ENCODE assay signal across 21 mouse cellular contexts in the genomic region with DNA sequence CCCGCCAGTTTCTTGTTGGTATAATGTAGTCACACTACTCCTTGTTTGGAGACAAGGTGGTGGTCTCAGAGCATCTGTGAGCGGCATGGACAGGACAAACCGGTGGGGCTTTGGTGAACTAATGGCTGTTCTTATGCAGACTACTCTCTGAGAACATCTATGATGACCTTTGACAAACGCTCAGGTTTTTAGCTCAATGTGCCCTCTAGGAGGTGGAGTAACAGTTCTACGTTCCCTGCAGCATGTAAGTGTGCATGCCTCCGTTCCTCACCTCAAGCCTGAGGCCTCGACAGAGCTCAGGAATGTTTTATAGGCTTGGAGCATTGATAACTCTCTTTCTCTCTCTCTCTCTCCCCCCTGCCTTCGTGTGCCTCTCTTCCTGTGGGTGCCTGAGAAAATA.
A peak's percentile ranks its signal among the peaks of the same experiment; 100 is the strongest.
DNase-seq lines count a peak whose midpoint lies in the region; ATAC-seq and TF ChIP-seq lines count a peak whose summit lies in the region.
"Had no signal": no experiment of that assay in that cellular context is flagged by ENCODE, and none has a peak within 500 bp of the region (broad histone marks: within the 10 kb centered on the region; RNA-seq: fewer than 3 reads in every experiment).

No protein-coding gene starts in this region.

- ATAC-seq in heart, embryonic 11.5 days (replicated peaks; ENCODE audit: insufficient number of reproducible peaks, low FRiP score, low TSS enrichment), result no peak
- no peak for ATAC-seq in intestine, embryonic 16.5 days
- no peak for ATAC-seq in stomach, embryonic 15.5 days (ENCODE audit: insufficient read depth, low FRiP score, low read depth)
- ATAC-seq in midbrain, embryonic 15.5 days (replicated peaks), result no peak
- ATAC-seq: CD4-positive, CD25-positive, alpha-beta regulatory T cell, adult 4 months; forebrain, embryonic 14.5 days had no signal

- TF ChIP-seq POLR2A in liver, adult 2 months (IDR thresholded peaks at IDR 0.05; ENCODE audit: extremely low read depth, insufficient read depth, low read length), result no peak

- TF ChIP-seq CTCF in liver, adult 2 months (IDR thresholded peaks at IDR 0.05; ENCODE audit: low read depth, low read length), result no peak

- DNase-seq in heart, postnatal 36 days, result no peak
- DNase-seq in liver, adult 2 months (ENCODE audit: extremely low read depth, low read depth, low spot score), result peak; percentile 74
- no peak for DNase-seq in liver
- DNase-seq: adrenal gland, postnatal 14 days; cerebellum, adult 11 months; cerebellum, postnatal 14 days; gastrocnemius, postnatal 14 days; lung, postnatal 36 days; right cerebral cortex, postnatal 25 days; thymus, postnatal 14 days had no signal

- H3K27ac ChIP-seq in heart, embryonic 11.5 days (ENCODE audit: low read depth, low read length), result peak overlapping the region; percentile 50; the same call in 1 of the 2 replicates
- H3K27ac ChIP-seq in liver, adult 2 months (replicated peaks; ENCODE audit: insufficient read depth, low read depth, low read length), result peak overlapping the region; percentile 57
- H3K27ac ChIP-seq in intestine, embryonic 16.5 days (ENCODE audit: low read length), result peak overlapping the region; percentile 75
- peak overlapping the region; percentile 70; the same call in 1 of the 2 replicates for H3K27ac ChIP-seq in stomach, embryonic 15.5 days
- H3K27ac ChIP-seq in midbrain, embryonic 15.5 days, result no peak overlapping the region
- H3K27ac ChIP-seq: embryonic facial prominence, embryonic 13.5 days; hindbrain, embryonic 14.5 days; limb, embryonic 13.5 days had no signal

- no peak overlapping the region for H3K9ac ChIP-seq in heart, embryonic 11.5 days (ENCODE audit: low read depth, low read length)
- no peak overlapping the region for H3K9ac ChIP-seq in liver, adult 2 months (ENCODE audit: low read depth, low read length)
- no peak overlapping the region for H3K9ac ChIP-seq in intestine, embryonic 16.5 days (ENCODE audit: low read depth, low read length)
- no peak overlapping the region for H3K9ac ChIP-seq in stomach, embryonic 15.5 days
- H3K9ac ChIP-seq in midbrain, embryonic 15.5 days, result no peak overlapping the region
- H3K9ac ChIP-seq: embryonic facial prominence, embryonic 13.5 days; hindbrain, embryonic 14.5 days; kidney, embryonic 15.5 days; limb, embryonic 13.5 days had no signal

- H3K4me3 ChIP-seq in heart, embryonic 11.5 days (ENCODE audit: low read depth, low read length), result no peak overlapping the region
- H3K4me3 ChIP-seq in liver, adult 2 months (ENCODE audit: insufficient read depth, low read depth, low read length), result no peak overlapping the region
- H3K4me3 ChIP-seq in intestine, embryonic 16.5 days (ENCODE audit: low read length), result no peak overlapping the region
- no peak overlapping the region for H3K4me3 ChIP-seq in stomach, embryonic 15.5 days (replicated peaks)
- H3K4me3 ChIP-seq in midbrain, embryonic 15.5 days, result no peak overlapping the region
- H3K4me3 ChIP-seq: embryonic facial prominence, embryonic 13.5 days; kidney, embryonic 15.5 days; limb, embryonic 13.5 days had no signal

- peaks cover 14% of the 10 kb centered on the region for H3K4me1 ChIP-seq in heart, embryonic 11.5 days (ENCODE audit: control insufficient read depth, insufficient read depth, low read length)
- H3K4me1 ChIP-seq in liver, adult 2 months (ENCODE audit: control insufficient read depth, insufficient read depth, low read length), result peaks cover 30% of the 10 kb centered on the region
- H3K4me1 ChIP-seq in intestine, embryonic 16.5 days (ENCODE audit: control insufficient read depth, insufficient read depth, low read length), result peaks cover 20% of the 10 kb centered on the region
- 0 out of 2 replicates have a peak, but pooled peaks cover 4% of the 10 kb centered on the region for H3K4me1 ChIP-seq in stomach, embryonic 15.5 days
- no peaks in the 10 kb centered on the region for H3K4me1 ChIP-seq in midbrain, embryonic 15.5 days
- H3K4me1 ChIP-seq: embryonic facial prominence, embryonic 13.5 days; limb, embryonic 13.5 days had no signal

- intact Hi-C loops in heart, postnatal 36 days (cut with DNase I), result no loop called here

- H3K27me3 ChIP-seq in heart, embryonic 11.5 days (ENCODE audit: control insufficient read depth, insufficient read depth, low read length), result no peaks in the 10 kb centered on the region
- no peaks in the 10 kb centered on the region for H3K27me3 ChIP-seq in liver, adult 2 months (ENCODE audit: control insufficient read depth, insufficient read depth, low read length)
- H3K27me3 ChIP-seq in intestine, embryonic 16.5 days (replicated peaks; ENCODE audit: control insufficient read depth, insufficient read depth, low read length), result no peaks in the 10 kb centered on the region
- H3K27me3 ChIP-seq in stomach, embryonic 15.5 days (replicated peaks), result no peaks in the 10 kb centered on the region
- H3K27me3 ChIP-seq in midbrain, embryonic 15.5 days (replicated peaks), result no peaks in the 10 kb centered on the region
- H3K27me3 ChIP-seq: embryonic facial prominence, embryonic 13.5 days; kidney, embryonic 15.5 days; limb, embryonic 13.5 days; Patski had no signal

- H3K36me3 ChIP-seq in heart, embryonic 11.5 days (ENCODE audit: control insufficient read depth, insufficient read depth, low read length), result peaks cover 8% of the 10 kb centered on the region
- peaks cover 63% of the 10 kb centered on the region for H3K36me3 ChIP-seq in liver, adult 2 months (ENCODE audit: control insufficient read depth, insufficient read depth, low read length)
- H3K36me3 ChIP-seq in intestine, embryonic 16.5 days (ENCODE audit: control insufficient read depth, insufficient read depth, low read length), result peaks cover 6% of the 10 kb centered on the region; the same call in 1 of the 2 replicates
- H3K36me3 ChIP-seq in stomach, embryonic 15.5 days, result peaks cover 34% of the 10 kb centered on the region
- no peaks in the 10 kb centered on the region for H3K36me3 ChIP-seq in midbrain, embryonic 15.5 days (replicated peaks)

- H3K4me2 ChIP-seq in heart, embryonic 11.5 days, result no peak overlapping the region
- no peak overlapping the region for H3K4me2 ChIP-seq in intestine, embryonic 16.5 days (ENCODE audit: low read depth, low read length)
- no peak overlapping the region for H3K4me2 ChIP-seq in stomach, embryonic 15.5 days
- H3K4me2 ChIP-seq in midbrain, embryonic 15.5 days, result no peak overlapping the region
- H3K4me2 ChIP-seq: embryonic facial prominence, embryonic 13.5 days; hindbrain, embryonic 14.5 days; kidney, embryonic 15.5 days; limb, embryonic 13.5 days had no signal

- peaks cover 16% of the 10 kb centered on the region; the same call in 1 of the 2 replicates for H3K79me2 ChIP-seq in liver, adult 2 months (ENCODE audit: control insufficient read depth, insufficient read depth, low read length)

- 63% methylated on average over 8 of the region's 8 CpGs for WGBS in heart, embryonic 11.5 days (ENCODE audit: insufficient replicate concordance)
- WGBS in liver, adult 2 months, result 39% methylated on average over 8 of the region's 8 CpGs
- 67% methylated on average over 8 of the region's 8 CpGs for WGBS in intestine, embryonic 16.5 days
- 69% methylated on average over 8 of the region's 8 CpGs for WGBS in stomach, embryonic 15.5 days
- WGBS in midbrain, embryonic 15.5 days, result 83% methylated on average over 8 of the region's 8 CpGs

- H3K9me3 ChIP-seq in heart, embryonic 11.5 days (replicated peaks; ENCODE audit: control insufficient read depth, low read length), result no peaks in the 10 kb centered on the region
- H3K9me3 ChIP-seq in intestine, embryonic 16.5 days (ENCODE audit: control insufficient read depth, low read length), result no peaks in the 10 kb centered on the region
- no peaks in the 10 kb centered on the region for H3K9me3 ChIP-seq in stomach, embryonic 15.5 days
- no peaks in the 10 kb centered on the region for H3K9me3 ChIP-seq in midbrain, embryonic 15.5 days
- H3K9me3 ChIP-seq: embryonic facial prominence, embryonic 13.5 days; kidney, embryonic 15.5 days; limb, embryonic 13.5 days had no signal
